Mouse (Mus musculus): ENCODE results near the gene Dtx1. TPM values are rescaled to one million over a fixed set of nuclear protein-coding genes. Genes with fewer than 3 reads are reported as not detected.

Dtx1 gene
- polyA plus RNA-seq, 1 experiment from 2014 or later: 44.8 TPM

DNA sequence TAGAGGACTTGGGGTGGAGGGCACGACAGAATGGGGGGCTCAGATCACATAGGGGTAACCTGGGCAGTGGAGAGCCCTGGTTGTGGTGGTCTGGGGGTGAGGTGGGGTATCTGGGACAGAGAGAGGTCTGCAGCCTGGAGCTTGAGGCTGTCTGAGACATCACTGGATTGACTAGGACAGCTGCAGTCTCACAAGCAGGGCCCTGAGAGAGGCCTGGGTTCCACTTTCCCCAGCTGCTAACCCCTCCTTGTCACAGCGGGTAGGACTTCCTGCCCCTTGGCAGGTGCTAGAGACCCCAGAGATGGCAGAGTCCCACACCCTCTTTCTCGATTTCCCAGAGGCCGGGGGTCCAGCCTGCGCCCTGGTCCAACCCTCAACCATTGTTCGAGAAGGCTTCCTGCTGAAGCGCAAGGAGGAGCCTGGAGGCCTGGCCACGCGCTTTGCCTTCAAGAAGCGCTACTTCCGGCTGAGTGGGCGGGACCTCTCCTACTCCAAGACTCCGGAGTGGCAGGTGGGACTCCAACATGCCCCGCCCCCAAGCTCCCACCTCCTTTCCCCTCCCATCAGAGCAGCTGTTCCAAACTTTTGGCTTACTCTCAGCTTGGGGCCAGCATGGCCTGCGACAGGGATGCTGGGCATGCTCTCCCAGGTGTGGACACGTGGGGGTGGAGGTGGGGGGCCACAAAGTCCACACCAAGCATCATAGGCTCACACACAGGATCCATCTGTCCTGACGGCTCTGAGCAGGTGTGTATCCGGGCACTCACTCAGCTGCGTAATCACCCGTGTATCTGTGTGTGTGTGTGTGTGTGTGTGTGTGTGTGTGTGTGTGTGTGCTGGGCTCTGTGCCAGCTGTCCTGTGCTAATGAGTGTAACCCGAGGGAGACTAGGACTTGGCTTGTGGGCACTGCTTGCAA lies 37.2 kb downstream of the Dtx1 start:
- peak; percentile 14; the same call in 1 of the 2 replicates for ATAC-seq
- no peak overlapping the region for H3K4me3 ChIP-seq (ENCODE audit: low read length)
- H3K27me3 ChIP-seq (replicated peaks; ENCODE audit: control insufficient read depth, insufficient read depth, low read length): no peaks in the 10 kb centered on the region
- WGBS: 26% methylated on average over 21 of the region's 21 CpGs
- H3K9ac ChIP-seq (ENCODE audit: low read depth, low read length): peak overlapping the region; percentile 25; the same call in 1 of the 2 replicates
- no peak overlapping the region for H3K4me2 ChIP-seq (ENCODE audit: low read length)
- H3K27ac ChIP-seq (ENCODE audit: low read depth, low read length): no peak overlapping the region
- peaks cover 7% of the 10 kb centered on the region for H3K4me1 ChIP-seq (ENCODE audit: control insufficient read depth, insufficient read depth, low read depth, low read length)
- H3K36me3 ChIP-seq (ENCODE audit: control insufficient read depth, insufficient read depth, low read length): no peaks in the 10 kb centered on the region
- H3K9me3 ChIP-seq (ENCODE audit: control insufficient read depth, low read length): no peaks in the 10 kb centered on the region

DNA sequence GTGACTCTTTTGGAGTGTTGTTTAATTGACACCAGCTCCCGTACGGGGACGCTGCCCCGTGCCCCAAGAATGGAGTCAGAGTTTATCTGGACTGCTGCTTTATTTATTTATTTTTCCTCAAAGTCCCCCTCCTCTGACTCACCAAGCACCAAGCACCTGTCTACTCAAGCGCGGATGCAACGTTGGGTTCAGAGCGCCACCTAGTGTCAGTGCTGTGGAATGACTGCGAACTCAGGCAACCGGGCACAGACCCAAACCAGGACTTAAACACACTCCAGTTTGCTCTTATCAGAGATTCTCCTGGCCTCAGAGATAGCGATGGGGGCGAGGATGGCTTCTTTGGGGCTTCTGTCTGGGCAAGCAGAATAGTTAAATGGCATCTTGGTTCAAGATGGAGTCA lies 38.1 kb downstream of the Dtx1 start:
- WGBS: 11% methylated on average over 12 of the region's 12 CpGs
- H3K36me3 ChIP-seq (ENCODE audit: control insufficient read depth, insufficient read depth, low read length): no peaks in the 10 kb centered on the region
- H3K27me3 ChIP-seq (replicated peaks; ENCODE audit: control insufficient read depth, insufficient read depth, low read length): no peaks in the 10 kb centered on the region
- no peaks in the 10 kb centered on the region for H3K9me3 ChIP-seq (ENCODE audit: control insufficient read depth, low read length)
- H3K4me3 ChIP-seq (ENCODE audit: low read length): no peak overlapping the region
- no peak overlapping the region for H3K4me2 ChIP-seq (ENCODE audit: low read length)
- 0 out of 2 replicates have a peak, but pooled peaks cover 5% of the 10 kb centered on the region for H3K4me1 ChIP-seq (ENCODE audit: control insufficient read depth, insufficient read depth, low read depth, low read length)
- no peak for ATAC-seq
- H3K9ac ChIP-seq (ENCODE audit: low read depth, low read length): no peak overlapping the region
- no peak overlapping the region for H3K27ac ChIP-seq (ENCODE audit: low read depth, low read length)

DNA sequence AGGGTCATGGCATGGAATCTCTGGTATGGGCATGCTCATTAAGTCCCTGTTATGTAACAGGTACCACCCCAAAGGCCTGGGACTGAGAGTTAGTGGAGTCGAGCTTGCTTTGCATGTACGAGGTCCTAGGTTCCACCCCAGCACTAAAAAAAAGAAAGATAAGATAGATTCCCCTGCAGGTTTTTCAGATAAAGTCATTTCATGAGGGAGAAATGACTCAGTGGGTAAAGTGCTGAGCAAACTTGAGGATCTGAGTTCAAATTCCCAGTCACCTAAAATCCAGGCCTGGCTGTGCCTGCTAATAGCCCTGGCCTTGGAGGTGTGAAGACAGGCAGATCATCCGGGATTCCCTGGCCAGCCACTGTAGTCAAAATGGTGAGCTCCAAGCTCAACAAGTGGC lies 39.9 kb downstream of the Dtx1 start:
- no peak overlapping the region for H3K27ac ChIP-seq (ENCODE audit: low read depth, low read length)
- 0 out of 2 replicates have a peak, but pooled peaks cover 5% of the 10 kb centered on the region for H3K4me1 ChIP-seq (ENCODE audit: control insufficient read depth, insufficient read depth, low read depth, low read length)
- 91% methylated on average over 3 of the region's 3 CpGs for WGBS
- H3K36me3 ChIP-seq (ENCODE audit: control insufficient read depth, insufficient read depth, low read length): no peaks in the 10 kb centered on the region
- H3K27me3 ChIP-seq (replicated peaks; ENCODE audit: control insufficient read depth, insufficient read depth, low read length): no peaks in the 10 kb centered on the region
- no peaks in the 10 kb centered on the region for H3K9me3 ChIP-seq (ENCODE audit: control insufficient read depth, low read length)
- H3K9ac ChIP-seq (ENCODE audit: low read depth, low read length): no peak overlapping the region
- no peak overlapping the region for H3K4me3 ChIP-seq (ENCODE audit: low read length)
- no peak for ATAC-seq
- H3K4me2 ChIP-seq (ENCODE audit: low read length): no peak overlapping the region

DNA sequence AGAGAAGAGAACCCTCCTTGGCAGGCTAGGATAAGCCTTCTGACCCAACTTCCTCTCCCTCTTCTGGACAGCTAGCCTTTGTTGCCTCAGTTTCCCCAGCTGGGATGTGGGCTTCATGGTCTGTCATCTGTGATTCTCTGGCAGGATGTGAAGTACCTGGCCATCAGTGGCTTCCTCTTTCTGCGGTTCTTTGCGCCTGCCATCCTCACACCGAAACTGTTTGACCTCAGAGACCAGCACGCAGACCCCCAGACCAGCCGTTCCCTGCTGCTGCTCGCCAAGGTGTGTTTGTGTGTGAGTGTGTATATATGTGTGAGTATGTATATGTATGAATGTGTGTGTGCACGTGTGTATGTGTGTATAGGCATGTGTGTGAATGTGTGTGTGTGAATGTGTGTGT lies 41.6 kb downstream of the Dtx1 start:
- H3K27ac ChIP-seq (ENCODE audit: low read depth, low read length): no peak overlapping the region
- no peak overlapping the region for H3K9ac ChIP-seq (ENCODE audit: low read depth, low read length)
- H3K27me3 ChIP-seq (replicated peaks; ENCODE audit: control insufficient read depth, insufficient read depth, low read length): peaks cover 2% of the 10 kb centered on the region; the same call in 1 of the 2 replicates
- no peak for ATAC-seq
- H3K4me2 ChIP-seq (ENCODE audit: low read length): no peak overlapping the region
- H3K4me3 ChIP-seq (ENCODE audit: low read length): no peak overlapping the region
- WGBS: 90% methylated on average over 7 of the region's 7 CpGs
- peaks cover 5% of the 10 kb centered on the region; the same call in 1 of the 2 replicates for H3K4me1 ChIP-seq (ENCODE audit: control insufficient read depth, insufficient read depth, low read depth, low read length)
- H3K9me3 ChIP-seq (ENCODE audit: control insufficient read depth, low read length): no peaks in the 10 kb centered on the region
- no peaks in the 10 kb centered on the region for H3K36me3 ChIP-seq (ENCODE audit: control insufficient read depth, insufficient read depth, low read length)

DNA sequence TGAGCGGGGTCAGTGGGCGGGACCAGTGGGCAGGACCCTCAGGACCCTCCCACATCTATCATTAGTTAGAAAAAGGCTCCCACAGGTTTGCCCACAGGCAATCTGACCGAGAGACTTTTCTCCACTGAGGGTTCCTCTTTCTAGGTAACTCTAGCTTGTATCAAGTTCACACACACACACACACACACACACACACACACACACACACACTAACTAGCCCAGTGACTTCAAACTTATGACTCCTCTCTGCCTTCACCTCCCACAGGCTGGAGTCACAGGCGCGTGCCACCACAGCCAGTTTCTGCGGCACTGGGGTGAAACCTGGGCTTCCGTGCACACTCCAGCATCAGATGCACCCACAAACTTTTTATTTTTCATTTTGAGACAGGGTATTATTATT lies 43.0 kb downstream of the Dtx1 start:
- H3K27me3 ChIP-seq (replicated peaks; ENCODE audit: control insufficient read depth, insufficient read depth, low read length): peaks cover 2% of the 10 kb centered on the region; the same call in 1 of the 2 replicates
- H3K4me1 ChIP-seq (ENCODE audit: control insufficient read depth, insufficient read depth, low read depth, low read length): no peaks in the 10 kb centered on the region; the same call in 1 of the 2 replicates
- no peak overlapping the region for H3K27ac ChIP-seq (ENCODE audit: low read depth, low read length)
- no peaks in the 10 kb centered on the region for H3K9me3 ChIP-seq (ENCODE audit: control insufficient read depth, low read length)
- H3K36me3 ChIP-seq (ENCODE audit: control insufficient read depth, insufficient read depth, low read length): no peaks in the 10 kb centered on the region
- no peak for ATAC-seq
- no peak overlapping the region for H3K4me3 ChIP-seq (ENCODE audit: low read length)
- H3K4me2 ChIP-seq (ENCODE audit: low read length): no peak overlapping the region
- H3K9ac ChIP-seq (ENCODE audit: low read depth, low read length): no peak overlapping the region
- 72% methylated on average over 7 of the region's 7 CpGs for WGBS

DNA sequence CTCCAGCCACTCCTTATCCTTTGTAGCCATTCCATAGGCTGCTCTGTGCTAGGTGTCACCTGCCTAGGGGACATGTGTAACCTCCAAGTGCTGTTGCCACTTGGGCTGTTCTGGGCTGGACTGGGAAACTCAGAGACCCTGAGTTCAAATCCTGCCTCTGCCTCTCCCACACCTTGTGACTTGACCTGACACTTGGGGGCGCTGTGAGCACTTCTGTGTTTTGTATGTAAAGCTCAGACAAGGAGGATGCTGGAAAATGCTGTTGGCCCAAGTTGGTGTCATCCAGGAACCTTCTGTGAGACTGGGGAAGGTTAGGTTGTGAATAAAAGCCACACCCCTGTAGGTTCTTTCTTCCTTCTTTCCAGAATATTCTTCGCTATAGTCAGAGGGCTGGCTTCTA lies 46.8 kb downstream of the Dtx1 start:
- no peak for ATAC-seq
- Histone ChIP-seq H3K4me1 (ENCODE audit: control insufficient read depth, insufficient read depth, low read depth, low read length) (peaks cover 7% of the 10 kb centered on the region), H3K27me3 (replicated peaks; ENCODE audit: control insufficient read depth, insufficient read depth, low read length) (peaks cover 2% of the 10 kb centered on the region; the same call in 1 of the 2 replicates), H3K4me3 (ENCODE audit: low read length) (no peak overlapping the region), H3K9ac (ENCODE audit: low read depth, low read length) (no peak overlapping the region), H3K4me2 (ENCODE audit: low read length) (no peak overlapping the region), H3K27ac (ENCODE audit: low read depth, low read length) (no peak overlapping the region), H3K9me3 (ENCODE audit: control insufficient read depth, low read length) (no peaks in the 10 kb centered on the region), H3K36me3 (ENCODE audit: control insufficient read depth, insufficient read depth, low read length) (no peaks in the 10 kb centered on the region)
- WGBS: 49% methylated on average over 2 of the region's 2 CpGs

DNA sequence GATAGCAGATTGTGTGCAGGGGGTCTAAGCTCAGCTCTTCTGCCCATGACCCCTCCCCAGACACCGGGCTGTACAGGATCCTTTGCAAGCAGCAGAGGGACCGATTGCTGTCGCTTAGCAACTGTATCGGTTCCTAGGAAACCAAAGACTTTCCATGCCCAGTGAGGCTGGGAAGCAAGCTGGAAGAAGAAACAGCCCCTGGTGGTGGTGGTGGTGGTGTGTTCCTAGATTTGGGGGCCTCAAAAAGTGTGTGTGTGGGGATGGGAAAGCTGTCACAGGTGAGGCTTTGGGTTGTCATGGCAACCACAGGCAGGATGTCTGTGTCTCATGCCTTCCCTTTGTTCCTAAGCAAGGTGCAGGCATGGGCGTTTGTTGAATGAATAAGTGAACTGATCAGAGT lies 50.9 kb downstream of the Dtx1 start:
- peak overlapping the region; percentile 73 for H3K27ac ChIP-seq (ENCODE audit: low read depth, low read length)
- H3K4me3 ChIP-seq (ENCODE audit: low read length): no peak overlapping the region
- ATAC-seq: peak; percentile 85
- no peaks in the 10 kb centered on the region for H3K27me3 ChIP-seq (replicated peaks; ENCODE audit: control insufficient read depth, insufficient read depth, low read length)
- no peaks in the 10 kb centered on the region for H3K36me3 ChIP-seq (ENCODE audit: control insufficient read depth, insufficient read depth, low read length)
- peak overlapping the region; percentile 24 for H3K9ac ChIP-seq (ENCODE audit: low read depth, low read length)
- H3K4me1 ChIP-seq (ENCODE audit: control insufficient read depth, insufficient read depth, low read depth, low read length): peaks cover 7% of the 10 kb centered on the region
- no peak overlapping the region for H3K4me2 ChIP-seq (ENCODE audit: low read length)
- 17% methylated on average over 5 of the region's 5 CpGs for WGBS
- no peaks in the 10 kb centered on the region for H3K9me3 ChIP-seq (ENCODE audit: control insufficient read depth, low read length)

DNA sequence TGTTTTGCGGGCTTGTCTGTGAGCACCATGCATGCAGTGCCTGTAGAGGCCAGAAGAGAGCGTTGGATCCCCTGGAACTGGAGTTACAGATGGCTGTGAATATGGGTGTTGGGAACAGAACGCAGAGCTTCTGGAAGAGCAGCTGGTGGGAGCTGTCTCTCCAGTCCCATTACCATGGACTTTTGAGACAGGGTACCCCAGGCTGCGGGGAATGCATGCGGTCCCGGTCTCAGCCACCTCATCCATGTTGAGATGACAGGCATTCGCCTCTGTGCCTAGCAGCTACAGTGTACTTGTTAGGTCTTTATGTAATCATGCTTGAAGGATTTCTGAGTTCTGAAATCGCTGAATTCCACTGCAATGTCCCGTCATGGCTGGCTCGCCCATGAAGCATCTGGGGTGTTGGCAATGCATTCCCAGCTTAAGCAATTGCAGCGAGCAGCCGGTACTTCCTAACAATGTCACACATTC lies 55.4 kb downstream of the Dtx1 start:
- H3K27ac ChIP-seq (ENCODE audit: low read depth, low read length): no peak overlapping the region
- 78% methylated on average over 12 of the region's 12 CpGs for WGBS
- no peaks in the 10 kb centered on the region for H3K9me3 ChIP-seq (ENCODE audit: control insufficient read depth, low read length)

DNA sequence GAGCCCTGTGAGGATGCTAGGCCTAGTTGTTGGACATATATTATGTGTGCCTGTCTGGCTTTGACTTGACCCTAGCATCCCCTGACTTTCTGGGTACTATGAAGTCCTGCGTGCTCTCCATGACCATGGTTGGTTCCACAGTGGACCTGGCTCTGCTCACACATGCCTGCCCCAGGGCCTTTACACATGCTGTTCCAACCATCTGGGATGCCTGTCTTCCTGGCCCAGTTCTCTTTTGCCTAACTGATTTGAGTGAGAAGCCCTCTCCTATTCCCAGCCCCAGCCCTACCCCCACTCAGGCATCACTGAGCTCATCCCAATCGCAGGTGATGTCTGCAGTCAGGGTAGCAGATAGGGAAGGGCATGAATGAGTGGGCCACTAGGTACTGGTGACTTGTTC lies 57.9 kb downstream of the Dtx1 start:
- H3K4me1 ChIP-seq (ENCODE audit: control insufficient read depth, insufficient read depth, low read depth, low read length): peaks cover 6% of the 10 kb centered on the region
- 83% methylated on average over 2 of the region's 2 CpGs for WGBS
- no peak for ATAC-seq
- H3K36me3 ChIP-seq (ENCODE audit: control insufficient read depth, insufficient read depth, low read length): no peaks in the 10 kb centered on the region
- H3K9ac ChIP-seq (ENCODE audit: low read depth, low read length): no peak overlapping the region
- no peak overlapping the region for H3K4me2 ChIP-seq (ENCODE audit: low read length)
- H3K27ac ChIP-seq (ENCODE audit: low read depth, low read length): no peak overlapping the region
- no peaks in the 10 kb centered on the region for H3K9me3 ChIP-seq (ENCODE audit: control insufficient read depth, low read length)
- H3K4me3 ChIP-seq (ENCODE audit: low read length): no peak overlapping the region
- peaks cover 21% of the 10 kb centered on the region for H3K27me3 ChIP-seq (replicated peaks; ENCODE audit: control insufficient read depth, insufficient read depth, low read length)

More for the DNA sequence above, 55.4 kb downstream of the Dtx1 start:
- ATAC-seq: no peak
- peaks cover 7% of the 10 kb centered on the region for H3K4me1 ChIP-seq (ENCODE audit: control insufficient read depth, insufficient read depth, low read depth, low read length)
- H3K36me3 ChIP-seq (ENCODE audit: control insufficient read depth, insufficient read depth, low read length): no peaks in the 10 kb centered on the region
- H3K4me2 ChIP-seq (ENCODE audit: low read length): no peak overlapping the region
- 0 out of 2 replicates have a peak, but pooled peaks cover 4% of the 10 kb centered on the region for H3K27me3 ChIP-seq (replicated peaks; ENCODE audit: control insufficient read depth, insufficient read depth, low read length)
- no peak overlapping the region for H3K4me3 ChIP-seq (ENCODE audit: low read length)
- H3K9ac ChIP-seq (ENCODE audit: low read depth, low read length): no peak overlapping the region
